Mouse (Mus musculus) myocyte (in vitro differentiated cells): ENCODE data around the gene AU040320. TPM values are rescaled to one million over a fixed set of nuclear protein-coding genes. Genes with fewer than 3 reads are reported as not detected.
A peak's percentile ranks its signal among the peaks of the same experiment; 100 is the strongest.

ENCODE experiments used
- H3K27me3 ChIP-seq: one replicate; pipeline ENCODE4 v1.6.1; 2011; ENCODE audit not compliant: control insufficient read depth, insufficient read depth, insufficient read length
- H3K36me3 ChIP-seq: one replicate; pipeline ENCODE4 v1.6.1; 2011; ENCODE audit not compliant: control insufficient read depth, insufficient read depth
- H3K4me2 ChIP-seq: one replicate; pipeline ENCODE4 v1.6.1; 2011; ENCODE audit warnings: low read depth, control low read depth
- H3K4me3 ChIP-seq: one replicate; pipeline ENCODE4 v1.5.1; 2011; ENCODE audit warnings: mild to moderate bottlenecking, control low read depth, moderate library complexity
- H3K79me2 ChIP-seq: one replicate; pipeline ENCODE4 v1.6.1; 2011; ENCODE audit not compliant: control insufficient read depth, insufficient read depth
- H3ac ChIP-seq: one replicate; pipeline ENCODE4 v1.6.1; 2011; ENCODE audit not compliant: control insufficient read depth, insufficient read length
- CEBPB ChIP-seq: IDR thresholded peaks from 2 replicates; pipeline ENCODE4 v1.6.1; 2011; ENCODE audit warnings: mild to moderate bottlenecking, moderate library complexity; ENCODE audit not compliant: poor library complexity, insufficient read depth, severe bottlenecking
- E2F4 ChIP-seq: IDR thresholded peaks from one replicate; pipeline ENCODE4 v1.6.1; 2011; ENCODE audit warnings: mild to moderate bottlenecking, control low read depth, moderate library complexity; ENCODE audit not compliant: insufficient read depth
- MAX ChIP-seq: IDR thresholded peaks from one replicate; pipeline ENCODE4 v1.6.1; 2011; ENCODE audit warnings: low read depth, mild to moderate bottlenecking, control low read depth
- MYOD1 ChIP-seq, 3 experiments: IDR thresholded peaks; one replicate each; pipeline ENCODE4 v1.6.1; 2011; ENCODE audit warnings: control low read depth in 2 of 3, low read depth in 2 of 3, mild to moderate bottlenecking in 2 of 3, moderate library complexity in 1 of 3; ENCODE audit not compliant: insufficient read length in 2 of 3, control insufficient read depth in 1 of 3
- MYOG ChIP-seq, 3 experiments: IDR thresholded peaks; one replicate each; pipeline ENCODE4 v1.6.1; 2011; ENCODE audit warnings: control low read depth in 2 of 3, low read depth in 2 of 3, mild to moderate bottlenecking in 2 of 3; ENCODE audit not compliant: insufficient read length in 2 of 3, control insufficient read depth in 1 of 3, insufficient read depth in 1 of 3
- POLR2A ChIP-seq: IDR thresholded peaks from one replicate; pipeline ENCODE4 v1.6.1; 2011; ENCODE audit warnings: low read depth, mild to moderate bottlenecking, control low read depth, moderate library complexity; ENCODE audit not compliant: insufficient read length
- POLR2AphosphoS2 ChIP-seq: IDR thresholded peaks from one replicate; pipeline ENCODE4 v1.6.1; 2011; ENCODE audit warnings: low read depth, control low read depth; ENCODE audit not compliant: insufficient read length
- REST ChIP-seq: IDR thresholded peaks from one replicate; pipeline ENCODE4 v1.6.1; 2011; ENCODE audit warnings: mild to moderate bottlenecking, control low read depth, moderate library complexity; ENCODE audit not compliant: insufficient read depth, insufficient read length
- SRF ChIP-seq: IDR thresholded peaks from one replicate; pipeline ENCODE4 v1.6.1; 2011; ENCODE audit warnings: low read depth; ENCODE audit not compliant: control insufficient read depth, insufficient read length
- TCF12 ChIP-seq: IDR thresholded peaks from one replicate; pipeline ENCODE4 v1.6.1; 2011; ENCODE audit warnings: mild to moderate bottlenecking, control low read depth; ENCODE audit not compliant: poor library complexity, insufficient read depth, severe bottlenecking
- TCF3 ChIP-seq: IDR thresholded peaks from one replicate; pipeline ENCODE4 v1.6.1; 2011; ENCODE audit warnings: low read depth, control low read depth; ENCODE audit not compliant: insufficient read length
- USF1 ChIP-seq: IDR thresholded peaks from one replicate; pipeline ENCODE4 v1.6.1; 2011; ENCODE audit warnings: low read depth, mild to moderate bottlenecking, control low read depth, moderate library complexity
- polyA plus RNA-seq: library from polyadenylated mRNA; unstranded; fragments of >200 nt; fragmentation: generic; extraction: Trizol; gene quantifications from one replicate; pipeline ENCODE4 v1.2.1, GENCODE M21; 2012; ENCODE audit warnings: missing spikeins

AU040320 gene
- polyA plus RNA-seq, 1 experiment = 56.6 TPM

GRCm38 (mm10) chr4:126762586-126763359, 9.4 kb downstream of the AU040320 start:
- no peak overlapping the region for H3K4me3 ChIP-seq
- TF ChIP-seq POLR2A = no peak
- TF ChIP-seq REST = no peak
- TF ChIP-seq E2F4 = no peak
- TF ChIP-seq POLR2AphosphoS2 = no peak
- TF ChIP-seq TCF12 = no peak
- no peak for TF ChIP-seq CEBPB
- TF ChIP-seq USF1 = no peak
- no peak for TF ChIP-seq MYOD1 (IDR thresholded peaks at IDR 0.05; ENCODE audit: control insufficient read depth in 1 of 3, insufficient read length in 2 of 3, low read depth in 2 of 3)
- no peak for TF ChIP-seq SRF
- TF ChIP-seq MYOG (IDR thresholded peaks at IDR 0.05; ENCODE audit: control insufficient read depth in 1 of 3, insufficient read depth in 1 of 3, insufficient read length in 2 of 3, low read depth in 2 of 3) = no peak
- no peak for TF ChIP-seq MAX
- TF ChIP-seq TCF3 = no peak
- H3K4me2 ChIP-seq = peak overlapping the region; percentile 25
- H3K79me2 ChIP-seq = no peaks in the 10 kb centered on the region
- no peaks in the 10 kb centered on the region for H3K27me3 ChIP-seq
- no peak overlapping the region for H3ac ChIP-seq
- H3K36me3 ChIP-seq = peaks cover 35% of the 10 kb centered on the region

GRCm38 (mm10) chr4:126763483-126763882, 10.1 kb downstream of the AU040320 start:
- no peak overlapping the region for H3ac ChIP-seq
- H3K27me3 ChIP-seq = no peaks in the 10 kb centered on the region
- TF ChIP-seq MYOG (IDR thresholded peaks at IDR 0.05; ENCODE audit: control insufficient read depth in 1 of 3, insufficient read depth in 1 of 3, insufficient read length in 2 of 3, low read depth in 2 of 3) (no peak), SRF (no peak), MYOD1 (IDR thresholded peaks at IDR 0.05; ENCODE audit: control insufficient read depth in 1 of 3, insufficient read length in 2 of 3, low read depth in 2 of 3) (no peak), POLR2AphosphoS2 (no peak), USF1 (no peak), CEBPB (no peak), MAX (no peak), REST (no peak), TCF12 (no peak), POLR2A (no peak), E2F4 (no peak), TCF3 (no peak)
- no peaks in the 10 kb centered on the region for H3K79me2 ChIP-seq
- peaks cover 32% of the 10 kb centered on the region for H3K36me3 ChIP-seq
- no peak overlapping the region for H3K4me3 ChIP-seq
- H3K4me2 ChIP-seq = no peak overlapping the region

- H3K4me2 ChIP-seq = peak overlapping the region; percentile 5
- no peak overlapping the region for H3K4me3 ChIP-seq
- H3K79me2 ChIP-seq = no peaks in the 10 kb centered on the region
- H3K27me3 ChIP-seq = no peaks in the 10 kb centered on the region
- H3K36me3 ChIP-seq = no peaks in the 10 kb centered on the region
- no peak for TF ChIP-seq POLR2AphosphoS2
- TF ChIP-seq USF1 = no peak
- TF ChIP-seq POLR2A = no peak
- TF ChIP-seq TCF3 = no peak
- no peak for TF ChIP-seq E2F4
- no peak for TF ChIP-seq REST
- TF ChIP-seq MYOD1 (IDR thresholded peaks at IDR 0.05; ENCODE audit: control insufficient read depth in 1 of 3, insufficient read length in 2 of 3, low read depth in 2 of 3) = no peak
- TF ChIP-seq MYOG (IDR thresholded peaks at IDR 0.05; ENCODE audit: control insufficient read depth in 1 of 3, insufficient read depth in 1 of 3, insufficient read length in 2 of 3, low read depth in 2 of 3) = no peak
- TF ChIP-seq CEBPB = no peak
- no peak for TF ChIP-seq MAX
- no peak for TF ChIP-seq TCF12
- TF ChIP-seq SRF = no peak
- no peak overlapping the region for H3ac ChIP-seq
Measured at GRCm38 (mm10) chr4:126769800-126770563, 16.6 kb downstream of the AU040320 start.

GRCm38 (mm10) chr4:126770831-126771230, 17.5 kb downstream of the AU040320 start:
- H3K27me3 ChIP-seq = no peaks in the 10 kb centered on the region
- H3ac ChIP-seq = no peak overlapping the region
- H3K4me2 ChIP-seq = no peak overlapping the region
- TF ChIP-seq TCF3 (no peak), TCF12 (no peak), CEBPB (no peak), MAX (no peak), USF1 (no peak), MYOG (IDR thresholded peaks at IDR 0.05; ENCODE audit: control insufficient read depth in 1 of 3, insufficient read depth in 1 of 3, insufficient read length in 2 of 3, low read depth in 2 of 3) (no peak), MYOD1 (IDR thresholded peaks at IDR 0.05; ENCODE audit: control insufficient read depth in 1 of 3, insufficient read length in 2 of 3, low read depth in 2 of 3) (no peak), REST (no peak), POLR2A (no peak), POLR2AphosphoS2 (no peak), SRF (no peak), E2F4 (no peak)
- no peaks in the 10 kb centered on the region for H3K79me2 ChIP-seq
- H3K4me3 ChIP-seq = no peak overlapping the region
- no peaks in the 10 kb centered on the region for H3K36me3 ChIP-seq
